Mouse (Mus musculus) telencephalon, adult 2 months (tissue): ENCODE data around the gene Zcchc8.
"Not testable (repeated sequence)": the region's sequence is repeated elsewhere in the genome, so short reads cannot be mapped to it uniquely, and the experiment has no call there.

Source experiments
- DNase-seq: peaks from one replicate; pipeline ENCODE4 v3.0.0-alpha.2; 2011; ENCODE audit warnings: low read depth, low spot score

The Zcchc8 gene

DNA sequence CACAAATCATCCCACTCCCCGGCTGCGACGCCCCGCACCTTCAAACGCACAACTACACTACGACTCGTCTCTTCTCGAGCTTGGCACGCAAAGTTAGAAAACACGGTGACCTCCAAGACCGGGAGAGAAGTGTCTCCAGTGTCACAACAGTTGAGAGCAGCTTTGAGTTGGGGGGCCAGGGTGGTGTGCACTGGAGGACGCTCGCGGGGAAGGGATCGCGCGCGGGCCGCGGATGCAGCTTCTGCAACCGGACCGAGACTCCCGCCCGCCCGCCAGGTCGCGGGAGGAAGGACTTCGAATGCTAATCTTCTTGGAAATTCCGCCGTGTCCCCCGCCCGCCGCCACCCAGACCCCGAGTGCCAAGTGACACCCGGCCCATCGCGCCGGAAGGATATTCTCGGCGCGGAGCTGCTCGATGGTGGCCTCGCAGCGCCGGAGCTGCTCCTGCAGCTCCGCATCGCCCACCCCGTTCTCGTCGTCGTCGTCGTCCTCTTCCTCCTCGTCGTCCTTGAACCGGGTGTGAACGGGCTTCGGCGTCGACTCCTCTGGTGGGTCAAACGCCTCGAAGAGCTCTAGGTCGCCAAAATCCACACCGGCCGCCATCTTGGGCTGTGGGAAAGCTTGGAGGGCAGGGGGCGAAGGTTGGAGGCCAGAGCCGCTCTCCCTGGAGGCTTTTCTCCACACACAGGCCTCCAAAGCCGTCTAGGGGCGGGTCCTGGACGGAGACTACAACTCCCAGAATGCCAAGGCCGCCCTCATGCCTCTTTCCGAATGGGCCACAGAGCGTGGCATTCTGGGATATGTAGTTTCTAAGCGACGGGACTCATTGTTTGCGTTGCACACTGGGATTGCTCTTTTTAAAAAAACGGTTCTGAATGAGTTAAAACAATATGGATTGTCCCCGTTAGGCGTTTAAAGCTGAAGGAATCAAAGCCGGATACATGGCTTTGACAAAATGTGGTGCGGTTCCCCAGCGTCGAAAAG is at the start of gene Zcchc8:
Zcchc8 (minus strand) TSS at position 773 of the 984 bp plus-strand sequence.
- peak; percentile 97 for DNase-seq

DNA sequence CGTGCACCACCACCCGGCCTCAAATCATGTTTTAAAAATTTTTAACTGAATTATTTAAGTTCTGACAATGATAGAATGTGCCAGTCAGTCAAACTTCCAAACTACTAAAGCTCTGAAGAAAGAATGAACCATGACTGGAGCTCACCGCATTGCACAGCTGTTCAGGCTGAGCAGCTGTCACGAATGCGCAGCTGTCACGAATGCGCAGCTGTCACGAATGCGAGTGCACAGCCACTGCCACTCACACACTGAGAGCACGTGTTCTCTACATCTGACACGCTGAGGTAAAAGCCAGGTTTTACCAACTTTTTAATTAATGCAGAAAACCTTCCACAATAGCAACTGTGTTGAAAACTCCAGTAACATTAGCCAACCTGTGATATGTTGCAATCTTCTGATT is 45.6 kb upstream of the Zcchc8 start:
- not testable (repeated sequence) for DNase-seq

DNA sequence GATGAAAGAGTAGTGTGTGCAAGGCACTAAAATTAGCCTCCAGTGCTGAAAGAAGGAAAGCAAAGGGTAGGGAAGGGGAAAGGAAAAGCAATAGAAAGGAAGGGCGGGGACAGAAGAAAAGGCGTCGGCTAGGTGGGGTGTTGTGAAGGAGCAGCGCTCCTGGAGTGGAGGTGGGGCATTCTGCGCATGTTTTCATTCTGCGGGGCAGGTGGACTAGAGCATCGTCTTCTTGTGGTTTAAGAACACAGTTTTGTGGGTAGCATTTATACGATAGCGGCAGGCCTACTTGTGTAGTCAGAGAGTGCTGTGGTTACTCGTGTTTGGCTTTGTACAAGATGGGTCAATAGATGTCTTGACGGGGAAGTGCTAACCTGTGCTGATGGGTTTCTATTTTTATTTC is 44.6 kb upstream of the Zcchc8 start:
- DNase-seq = no peak

DNA sequence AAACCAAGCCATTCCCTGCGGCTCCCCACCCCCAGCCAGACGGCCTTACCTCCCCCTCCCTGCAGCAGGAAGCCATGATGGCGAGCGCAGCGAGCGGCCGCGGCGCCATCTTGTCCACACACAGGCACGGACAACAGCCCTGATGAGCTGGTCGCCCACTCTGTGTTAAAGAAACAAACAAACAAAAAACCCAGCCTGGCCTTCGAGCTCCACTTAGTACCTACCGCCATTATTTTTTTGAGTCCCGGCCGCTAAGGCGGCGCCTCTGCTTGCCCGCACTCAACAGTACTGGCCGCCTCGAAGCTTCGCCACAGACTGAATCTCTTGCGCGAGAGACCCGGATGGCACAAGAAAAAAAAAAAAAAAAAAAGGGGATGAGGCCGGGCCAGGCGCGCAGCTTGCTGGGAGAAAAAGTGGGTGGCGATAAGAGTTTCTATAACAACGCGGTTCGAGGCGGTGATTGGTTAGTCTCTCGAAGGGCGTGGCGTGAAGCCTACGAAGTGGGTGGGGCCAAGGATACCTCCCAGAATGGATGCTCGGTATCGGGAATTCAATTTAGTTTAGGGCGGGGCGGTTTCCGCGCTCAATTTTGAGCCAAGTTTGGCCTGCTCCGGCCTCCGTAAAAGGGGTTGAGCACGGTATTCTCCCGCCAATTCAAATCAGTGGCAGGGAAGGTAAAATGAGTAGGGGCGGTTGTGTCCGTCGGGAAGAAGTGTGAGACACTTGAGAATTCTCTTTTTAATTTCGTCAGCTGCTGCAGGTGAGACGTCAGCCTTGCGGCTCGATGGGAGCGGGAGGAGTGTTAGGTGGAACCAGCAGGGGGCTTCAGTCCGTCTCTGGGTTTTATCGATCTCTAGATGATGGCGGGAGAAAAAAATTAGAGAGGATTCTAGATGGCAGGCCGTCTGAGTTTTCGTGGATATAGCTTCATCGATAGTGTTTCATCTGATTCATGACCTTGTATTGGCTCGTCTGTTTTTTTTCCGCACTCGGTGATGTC is 28.5 kb upstream of the Zcchc8 start, which contains the start of the genes Rsrc2 and Kntc1:
Rsrc2 (minus strand) TSS at position 350 of the 1,000 bp plus-strand sequence.
Kntc1 (plus strand) TSS at position 652 of the 1,000 bp plus-strand sequence.
- peak; percentile 100 for DNase-seq

DNA sequence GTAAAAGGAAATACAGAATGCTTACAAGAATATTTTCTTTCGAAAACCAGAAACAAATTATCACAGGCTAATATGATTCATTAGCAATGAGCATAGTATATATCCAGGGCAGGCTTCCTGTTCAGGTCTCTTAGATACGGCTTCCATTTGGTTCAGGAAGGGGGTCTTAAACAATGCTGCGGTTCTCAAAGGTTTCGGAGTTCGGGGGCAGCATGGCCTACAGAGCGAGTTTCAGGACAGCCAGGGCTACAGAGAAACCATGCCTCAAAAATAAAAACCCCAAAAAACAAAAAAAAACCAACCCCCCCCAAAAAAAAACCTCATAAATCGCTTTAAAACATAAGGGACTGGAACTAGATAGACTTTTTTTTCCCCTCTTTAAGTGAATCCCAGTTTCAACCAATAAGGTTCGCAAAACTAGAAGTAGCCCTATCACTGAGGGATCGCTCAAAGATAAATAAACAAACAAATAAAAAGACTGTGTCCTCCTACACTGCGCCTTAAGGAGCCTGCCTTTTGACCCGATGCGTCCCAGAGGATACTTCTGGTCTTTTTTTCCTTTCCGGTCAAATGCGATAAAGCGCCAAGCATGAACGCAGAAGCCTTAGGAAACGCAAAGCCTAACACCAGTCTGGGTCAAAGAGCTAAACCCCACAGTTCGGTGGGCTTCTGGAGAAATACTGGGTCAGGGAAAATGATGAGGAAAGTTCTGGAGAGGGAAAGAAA is 27.6 kb upstream of the Zcchc8 start:
- DNase-seq = no peak

DNA sequence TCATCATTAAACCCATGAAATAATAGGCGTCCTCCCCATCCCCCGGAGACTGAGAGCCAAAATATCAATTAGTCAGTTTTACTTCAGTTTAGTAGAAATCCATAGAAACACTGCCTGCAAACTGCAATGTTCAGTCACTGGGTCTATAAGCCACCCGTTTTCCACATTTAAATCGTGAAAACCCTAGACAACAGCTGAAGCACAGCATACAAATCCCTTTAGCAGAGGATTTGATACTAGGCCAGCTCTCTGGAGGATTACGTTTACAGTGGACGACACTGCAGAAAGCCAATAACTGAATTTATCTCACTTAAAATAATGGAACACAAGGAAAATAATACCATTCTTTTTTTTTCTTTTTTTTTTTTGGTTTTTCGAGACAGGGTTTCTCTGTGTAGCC is 26.7 kb upstream of the Zcchc8 start:
- no peak for DNase-seq

DNA sequence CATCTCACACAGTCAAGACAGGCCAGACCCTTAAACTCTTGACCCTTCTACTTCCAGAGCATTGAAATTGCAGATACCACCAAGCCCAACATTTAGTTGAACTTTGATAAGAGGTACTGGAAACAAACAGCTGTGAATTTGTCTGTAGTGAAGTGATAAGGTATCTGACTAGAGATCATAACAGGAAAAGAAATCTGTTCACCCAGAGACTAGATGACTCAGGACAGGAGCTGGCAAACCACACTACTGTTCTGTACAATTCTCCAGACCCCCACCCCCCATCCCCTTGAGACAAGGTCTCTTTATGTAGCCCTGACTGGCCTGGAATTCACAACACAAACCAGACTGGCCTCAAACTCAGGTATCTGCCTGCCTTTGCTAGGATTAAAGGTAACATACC is 25.4 kb upstream of the Zcchc8 start:
- DNase-seq = no peak

DNA sequence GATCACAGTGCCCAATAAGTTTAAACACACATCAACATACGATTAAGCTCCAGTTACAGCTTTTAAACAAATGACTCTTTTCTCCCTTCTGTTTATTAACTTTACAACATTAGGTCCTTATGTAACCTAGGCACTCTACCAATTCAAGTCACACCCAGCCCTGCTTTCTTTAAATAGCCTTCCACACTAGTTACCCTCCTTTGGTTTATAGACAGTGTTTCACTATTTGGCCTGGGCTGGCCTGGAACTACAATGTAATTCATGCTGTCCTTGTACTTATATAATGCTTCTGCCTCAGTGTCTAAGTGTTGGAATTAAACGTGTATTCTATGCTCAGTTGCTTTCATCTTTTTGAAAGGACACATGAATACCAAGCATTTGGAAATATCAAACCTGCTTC is 23.5 kb upstream of the Zcchc8 start:
- DNase-seq = no peak

DNA sequence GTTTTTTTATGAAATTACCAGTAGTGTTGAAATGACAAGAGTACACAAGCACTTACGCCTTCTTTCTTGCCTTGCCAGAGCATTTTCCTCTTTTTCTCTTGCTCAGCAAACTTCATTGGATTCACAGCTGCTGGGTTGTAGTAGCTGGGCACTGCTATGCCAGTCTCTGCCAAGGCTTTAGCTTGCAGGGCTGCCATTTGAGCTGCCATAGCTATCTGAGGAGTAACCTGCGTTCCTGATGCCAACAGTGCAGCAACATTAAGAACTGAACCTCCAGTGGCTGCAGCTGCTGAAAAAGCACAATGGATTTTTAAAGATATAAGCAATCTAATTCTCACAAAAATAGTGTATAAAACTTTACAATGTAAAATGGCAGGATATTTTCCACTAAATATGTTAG is 10.1 kb upstream of the Zcchc8 start:
- no peak for DNase-seq

DNA sequence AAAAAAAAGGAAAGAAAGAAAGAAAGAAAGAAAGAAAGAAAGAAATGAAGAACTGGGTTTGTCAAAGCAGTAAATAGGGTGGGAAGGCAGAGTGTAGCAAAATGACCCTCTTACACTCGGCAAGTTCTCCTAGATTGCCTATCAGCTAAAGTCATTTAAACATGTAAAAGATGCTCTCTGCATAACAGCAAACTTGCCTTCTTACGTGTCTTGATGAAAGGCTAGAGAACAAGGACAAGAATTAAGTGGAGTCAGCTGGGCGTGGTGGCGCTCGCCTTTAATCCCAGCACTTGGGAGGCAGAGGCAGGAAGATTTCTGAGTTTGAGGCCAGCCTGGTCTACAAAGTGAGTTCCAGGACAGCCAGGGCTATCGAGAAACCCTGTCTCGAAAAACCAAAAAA is 2.9 kb upstream of the Zcchc8 start:
- not testable (repeated sequence) for DNase-seq

DNA sequence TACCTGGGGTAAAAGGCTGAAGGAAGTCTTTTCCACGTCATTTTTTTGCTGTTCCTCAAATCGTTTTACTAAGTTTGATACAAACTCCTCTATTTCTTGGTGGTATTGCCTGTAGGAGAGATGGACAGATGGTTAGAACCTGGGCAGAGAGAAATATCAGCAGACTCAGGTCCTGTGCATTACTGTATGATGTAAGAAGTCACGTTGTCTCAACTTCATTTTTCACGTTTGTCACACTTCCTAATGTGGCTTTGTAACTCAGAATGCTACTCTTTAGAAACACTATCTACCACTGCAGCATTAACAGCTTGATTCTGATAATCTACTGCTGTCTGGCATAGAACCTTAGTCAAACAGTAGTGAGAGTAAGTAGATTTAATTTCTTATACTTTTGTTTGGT is 6.3 kb downstream of the Zcchc8 start:
- DNase-seq = no peak

DNA sequence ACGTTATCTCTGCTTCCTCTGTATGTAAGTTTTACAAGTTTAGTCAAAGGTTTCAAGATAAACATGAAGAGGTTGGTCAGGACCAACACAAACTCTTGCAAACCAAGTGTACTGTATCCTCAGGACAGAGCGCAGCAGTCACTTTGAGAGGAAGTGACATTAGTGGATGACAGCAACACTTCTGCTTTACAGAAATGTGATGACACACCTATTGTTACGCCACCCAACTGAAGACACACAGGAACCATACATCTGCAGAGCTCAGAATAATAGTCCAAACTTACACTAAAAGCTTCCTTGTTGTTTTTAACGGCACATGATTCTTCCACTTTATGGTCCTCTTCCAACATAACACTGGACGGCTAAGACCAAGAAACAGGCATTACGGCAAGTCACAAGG is 7.1 kb downstream of the Zcchc8 start:
- DNase-seq = no peak

DNA sequence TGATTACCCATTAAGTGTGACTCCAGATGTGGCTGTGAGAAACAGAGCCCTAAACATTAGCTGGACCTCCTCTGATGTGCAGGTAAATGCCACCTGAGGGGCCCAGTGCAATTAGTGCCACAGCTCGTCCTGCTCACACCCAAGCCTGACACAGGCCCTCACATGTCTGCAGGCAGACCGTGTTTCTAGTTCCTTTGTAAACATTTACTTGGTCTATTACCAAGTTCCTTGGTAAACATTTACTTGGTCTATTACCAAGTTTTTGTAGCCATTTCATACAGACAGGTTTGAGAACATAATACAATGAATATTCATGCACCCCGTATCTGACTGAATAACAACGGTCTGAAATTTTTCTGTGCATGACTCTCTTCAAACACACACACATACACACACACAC is 11.3 kb downstream of the Zcchc8 start:
- DNase-seq = no peak

DNA sequence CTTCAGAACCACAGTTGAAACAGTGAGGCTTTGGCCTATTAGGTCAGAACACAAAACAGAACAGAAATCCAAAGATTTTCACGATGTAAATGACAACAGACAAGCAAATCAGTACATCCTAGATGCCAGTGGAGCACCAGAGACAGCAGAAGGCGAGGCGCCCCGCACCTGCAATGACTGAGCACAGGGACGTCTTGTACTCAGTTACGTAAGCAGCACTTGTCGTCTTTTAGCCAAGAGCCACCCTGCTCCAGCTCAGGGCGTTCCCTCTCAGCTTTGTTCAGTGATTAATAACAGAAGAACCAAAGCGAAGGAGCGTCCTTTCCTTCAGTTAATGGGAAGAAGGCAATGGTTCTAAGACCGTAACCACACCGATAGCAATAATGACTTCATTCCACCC is 12.3 kb downstream of the Zcchc8 start:
- no peak for DNase-seq

DNA sequence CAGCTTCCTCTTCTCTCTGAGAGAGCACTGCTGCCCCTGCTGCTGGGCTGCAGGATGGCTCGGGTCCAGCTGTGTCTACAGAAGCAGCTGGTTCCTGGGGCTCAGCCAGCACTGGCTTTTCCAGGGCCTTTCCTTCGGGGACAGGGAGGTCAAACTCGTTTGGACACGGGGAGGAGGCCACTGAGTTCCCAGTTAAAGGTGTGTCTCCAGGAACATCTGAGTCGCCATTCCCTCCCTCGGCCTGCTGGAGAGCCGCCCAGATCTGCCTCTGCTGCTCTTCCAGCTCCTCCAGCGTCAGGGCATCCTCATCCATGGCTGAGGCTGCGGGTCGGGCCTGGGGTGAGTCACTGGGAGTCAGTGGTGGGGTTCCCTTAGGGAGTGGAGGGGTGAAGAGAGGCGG is 20.3 kb downstream of the Zcchc8 start:
- no peak for DNase-seq

DNA sequence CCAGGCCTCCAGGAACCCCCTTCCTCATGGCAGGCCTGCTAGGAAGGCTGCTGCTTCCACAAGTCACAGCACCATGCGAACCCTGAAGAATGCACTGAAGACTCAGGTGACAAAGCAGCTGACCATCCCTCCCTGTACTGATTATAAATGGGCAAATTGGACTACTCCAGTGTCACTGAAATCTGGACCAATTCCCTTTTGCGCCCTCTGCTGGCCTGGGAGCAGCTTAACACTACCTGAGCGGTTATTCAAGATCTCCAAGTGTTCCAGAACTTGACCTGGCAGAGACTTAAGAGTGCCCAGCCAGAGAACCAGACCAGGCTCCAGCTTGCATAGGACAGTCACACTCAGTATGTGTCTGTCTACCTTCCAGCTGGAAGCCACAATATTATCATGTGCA is 21.7 kb downstream of the Zcchc8 start:
- DNase-seq = no peak

DNA sequence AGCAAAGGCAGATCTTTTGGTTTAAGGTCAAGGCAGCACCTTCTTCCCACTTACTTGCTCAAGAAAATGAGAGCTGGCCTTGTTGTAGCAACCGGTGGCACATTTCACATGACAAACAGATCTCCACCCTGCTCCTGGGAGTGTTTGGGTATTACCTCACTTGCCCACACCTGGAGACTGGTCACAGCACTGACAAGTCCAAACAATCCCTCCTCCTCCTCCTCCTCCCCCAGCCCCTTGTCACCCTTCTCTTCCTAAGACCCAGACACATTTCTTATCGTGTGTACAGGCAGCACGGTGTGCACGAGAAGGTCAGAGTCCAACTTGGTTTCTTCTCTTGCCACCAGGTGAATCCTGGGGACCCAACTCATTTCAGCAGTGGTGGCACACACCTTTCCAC is 23.9 kb downstream of the Zcchc8 start:
- DNase-seq = no peak

DNA sequence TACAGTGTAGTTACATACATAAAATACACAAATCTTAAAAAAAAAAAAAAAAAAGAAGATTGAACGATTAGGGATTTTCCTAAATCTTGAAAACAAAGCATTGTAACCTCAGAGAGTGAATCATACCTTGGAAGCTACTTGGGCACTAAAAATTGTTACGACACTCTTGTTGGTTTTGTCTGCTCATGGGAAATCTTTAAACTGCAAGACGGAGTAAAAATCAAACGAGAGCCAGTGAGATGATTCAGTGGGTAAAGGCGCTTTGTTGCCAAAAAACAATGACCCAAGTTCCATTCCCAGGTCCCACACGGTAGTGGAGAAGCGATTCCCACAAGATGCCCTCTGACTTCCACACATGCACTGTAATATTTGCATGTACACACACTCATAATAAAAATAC is 24.7 kb downstream of the Zcchc8 start:
- no peak for DNase-seq

DNA sequence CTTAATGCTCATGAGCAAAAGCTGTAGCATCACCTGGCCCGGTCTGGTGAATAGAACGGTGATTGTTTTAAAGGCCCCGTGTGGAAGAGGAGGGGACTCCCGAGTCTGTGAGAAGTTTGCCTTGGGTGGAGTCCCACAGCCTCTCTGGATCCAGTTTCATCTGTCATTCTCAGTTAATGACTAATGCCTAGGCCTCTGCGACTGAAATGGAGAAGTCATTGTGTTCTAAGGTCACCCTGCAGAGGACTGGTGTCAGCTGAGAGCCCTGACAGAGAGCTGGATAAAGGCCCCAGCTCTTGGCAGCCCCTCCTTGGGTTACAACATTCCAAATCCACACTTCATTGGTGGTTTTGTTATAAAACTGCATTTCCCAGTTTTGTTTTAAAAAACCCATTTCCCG is 26.4 kb downstream of the Zcchc8 start:
- DNase-seq = no peak

DNA sequence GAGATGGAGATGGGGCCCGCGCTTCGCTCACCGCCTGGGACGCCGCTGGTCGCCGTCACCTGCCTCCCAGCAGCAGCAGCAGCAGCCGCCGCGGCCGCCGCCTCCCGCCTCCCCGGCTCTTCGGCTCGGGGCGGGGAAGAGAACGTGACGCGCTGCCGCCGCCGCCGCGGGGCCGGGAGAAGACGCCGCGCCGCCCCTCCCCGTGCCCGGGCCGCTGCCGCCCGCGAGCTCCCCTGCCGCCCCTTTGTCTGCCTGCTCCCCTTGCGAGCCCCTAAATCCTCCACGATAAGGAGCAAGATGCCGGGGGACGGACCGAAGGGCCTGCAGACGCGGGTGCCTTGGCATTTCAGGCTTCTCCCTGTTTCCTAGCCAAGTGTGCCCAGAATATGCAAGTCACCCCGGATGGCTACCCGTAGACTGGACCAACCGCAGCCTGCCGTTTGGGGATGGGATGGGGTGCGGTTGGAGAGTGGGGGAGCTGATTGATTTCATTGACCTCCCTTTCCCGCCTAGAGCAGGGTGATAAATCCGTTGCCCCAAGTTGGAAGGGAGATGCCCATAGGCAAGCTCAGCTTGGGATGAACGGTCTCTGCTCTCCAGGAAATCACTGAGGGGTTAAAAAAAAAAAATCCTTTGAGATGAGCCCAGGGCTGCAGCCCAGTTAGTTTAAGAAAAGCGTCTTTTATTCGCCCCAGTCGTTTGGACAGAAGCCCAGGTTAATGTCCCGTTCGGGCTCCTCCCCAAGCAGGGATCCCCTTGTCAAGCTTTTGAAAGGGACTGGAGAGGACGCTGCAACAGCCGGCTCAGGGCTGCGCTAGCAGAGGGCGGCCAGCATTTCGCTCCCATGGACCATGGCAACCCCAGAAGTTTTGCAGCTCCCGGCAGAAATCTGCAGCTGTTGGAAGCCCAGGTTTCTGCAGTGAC is 36.4 kb downstream of the Zcchc8 start, which contains the start of gene Clip1:
Clip1 (minus strand) TSS at position 398 of the 924 bp plus-strand sequence.
- DNase-seq = no peak
